Mouse (Mus musculus): Measurements from ENCODE around the gene Krcc1.
"Not testable (repeated sequence)": the region's sequence is repeated elsewhere in the genome, so short reads cannot be mapped to it uniquely, and the experiment has no call there.

The Krcc1 gene

GRCm38 (mm10) chr6:71262142-71262833 is 9.2 kb upstream of the Krcc1 start:
- DNase-seq (ENCODE audit: low read depth): no peak

GRCm38 (mm10) chr6:71267603-71268002 is 3.9 kb upstream of the Krcc1 start:
- DNase-seq (ENCODE audit: low read depth): not testable (repeated sequence)

- peak; percentile 34 for DNase-seq (ENCODE audit: low read depth)
Measured at GRCm38 (mm10) chr6:71268929-71269685, 2.4 kb upstream of the Krcc1 start.

- not testable (repeated sequence) for DNase-seq (ENCODE audit: low read depth)
Measured at GRCm38 (mm10) chr6:71269686-71270050, 1.8 kb upstream of the Krcc1 start.

GRCm38 (mm10) chr6:71270301-71271056 is 998 bp upstream of the Krcc1 start:
- DNase-seq (ENCODE audit: low read depth): peak; percentile 42

DNA sequence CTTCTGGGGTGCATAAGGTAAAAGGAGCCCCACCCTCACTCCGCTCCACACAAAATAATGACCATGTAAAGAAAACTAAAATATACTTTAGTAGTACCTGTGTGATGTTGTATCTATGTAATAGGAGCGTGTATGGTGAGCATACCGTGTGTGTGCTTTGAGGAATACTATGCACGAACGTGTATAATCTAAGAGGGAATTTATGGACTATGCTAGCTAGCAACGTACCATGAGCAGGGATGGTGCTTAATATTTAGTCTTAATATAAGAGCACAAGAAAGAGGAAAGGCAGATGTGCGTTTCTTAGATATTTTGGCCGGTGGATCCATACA is 454 bp upstream of the Krcc1 start:
- no peak for DNase-seq (ENCODE audit: low read depth)

DNA sequence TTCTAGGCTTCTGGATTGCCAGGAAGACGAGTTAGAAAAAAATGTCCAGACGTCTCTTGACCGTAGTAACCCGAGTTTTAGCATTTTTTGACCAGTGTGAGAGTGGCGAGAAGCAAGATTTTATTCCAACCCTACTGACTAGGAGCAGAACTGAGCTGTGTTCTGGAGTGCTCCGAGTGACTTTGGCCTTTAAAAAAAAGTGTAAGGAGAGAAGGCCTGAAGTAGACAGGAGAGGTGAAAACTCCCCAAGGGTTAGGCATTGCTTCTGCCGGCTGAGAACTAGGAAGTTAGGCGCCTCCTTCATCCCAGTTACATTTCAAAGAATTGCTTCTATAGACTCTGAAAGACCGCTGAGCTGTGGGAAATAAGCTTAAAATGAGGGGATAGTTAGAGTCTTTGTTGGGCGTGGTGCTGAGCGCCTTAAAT is 852 bp downstream of the Krcc1 start:
- peak; percentile 27 for DNase-seq (ENCODE audit: low read depth)

- no peak for DNase-seq (ENCODE audit: low read depth)
Measured at GRCm38 (mm10) chr6:71273715-71274114, 2.2 kb downstream of the Krcc1 start.

DNA sequence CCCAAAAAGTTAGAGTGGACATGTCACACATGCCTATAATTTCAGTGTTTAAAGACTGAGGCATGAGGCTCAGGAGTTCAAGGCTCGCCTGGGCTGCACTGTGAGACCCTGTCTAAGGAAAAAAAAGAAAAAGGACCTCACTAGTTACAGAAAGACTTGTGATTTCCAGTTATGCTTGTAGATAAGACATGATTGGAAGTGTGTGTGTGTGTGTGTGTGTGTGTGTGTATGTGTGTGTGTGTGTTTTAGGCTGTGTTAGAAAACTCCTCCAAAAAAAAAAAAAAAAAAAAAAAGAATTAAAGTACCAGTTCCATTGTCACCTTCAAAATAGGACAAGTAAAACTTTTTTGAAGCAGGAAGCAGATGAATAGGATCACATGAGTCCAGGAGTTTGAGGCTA is 3.1 kb downstream of the Krcc1 start:
- DNase-seq (ENCODE audit: low read depth): no peak

GRCm38 (mm10) chr6:71279418-71279817 is 7.9 kb downstream of the Krcc1 start:
- DNase-seq (ENCODE audit: low read depth): no peak

DNA sequence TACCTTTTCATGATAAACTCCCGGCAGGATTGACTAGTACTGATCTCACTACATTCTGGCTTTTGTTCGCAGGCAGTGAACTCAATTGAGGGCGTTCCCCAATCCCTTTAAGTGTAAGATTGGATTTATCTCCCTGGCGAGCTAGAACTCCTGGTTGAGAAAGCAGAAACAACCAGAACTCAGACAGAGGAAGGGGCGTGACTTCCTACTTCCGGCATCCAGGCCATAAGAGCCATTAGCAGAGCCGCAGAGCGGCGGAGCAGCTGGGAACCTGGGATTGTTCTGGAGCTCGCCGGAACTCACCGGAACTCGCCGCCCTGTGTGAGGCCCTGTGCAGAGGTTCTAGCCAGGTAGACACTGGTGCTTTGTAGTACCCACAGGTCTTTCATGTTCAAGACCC is 22.0 kb downstream of the Krcc1 start:
- no peak for DNase-seq (ENCODE audit: low read depth)

GRCm38 (mm10) chr6:71295303-71295702 is 23.8 kb downstream of the Krcc1 start:
- no peak for DNase-seq (ENCODE audit: low read depth)

- no peak for DNase-seq (ENCODE audit: low read depth)
Measured at GRCm38 (mm10) chr6:71298051-71298450, 26.6 kb downstream of the Krcc1 start.

DNA sequence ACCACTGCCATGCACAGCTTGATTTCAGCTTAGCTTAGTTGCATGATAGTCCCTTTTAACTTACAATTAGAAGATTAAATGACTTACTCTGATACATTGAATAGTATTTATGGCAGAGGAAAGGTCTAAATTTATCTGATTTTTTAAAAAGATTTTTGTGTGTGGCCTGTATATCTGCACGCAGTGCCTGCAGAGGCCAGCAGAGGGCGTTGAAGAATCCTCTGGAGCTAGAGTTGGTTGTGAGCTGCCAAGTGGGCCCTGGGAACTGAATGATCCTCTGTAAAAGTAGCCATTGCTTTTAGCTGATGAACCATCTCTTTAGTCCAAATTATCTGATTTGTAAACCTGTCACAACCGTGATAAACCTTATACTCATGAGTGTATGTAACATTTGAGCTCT is 27.3 kb downstream of the Krcc1 start:
- peak; percentile 20 for DNase-seq (ENCODE audit: low read depth)

- DNase-seq (ENCODE audit: low read depth): no peak
Measured at GRCm38 (mm10) chr6:71302097-71302731, 30.7 kb downstream of the Krcc1 start.

DNA sequence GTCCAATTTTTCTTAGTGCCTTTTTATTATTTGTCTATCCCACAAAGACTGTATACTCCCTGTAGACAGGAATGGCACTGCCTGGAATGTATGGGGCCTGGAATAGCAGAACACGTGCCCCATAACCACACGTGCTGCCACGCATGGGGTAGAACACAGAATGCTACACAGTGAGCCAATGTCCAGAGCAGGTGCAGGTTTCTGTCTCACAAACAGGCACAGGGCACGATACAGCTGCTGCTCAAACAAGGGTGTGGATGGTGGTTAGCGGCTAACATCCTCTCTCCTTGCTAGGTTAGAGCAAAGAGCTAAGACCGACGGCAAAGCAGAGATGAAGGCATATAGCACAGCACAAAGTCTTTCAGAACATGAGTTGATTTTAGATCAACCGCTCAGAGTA is 36.0 kb downstream of the Krcc1 start:
- DNase-seq (ENCODE audit: low read depth): no peak

GRCm38 (mm10) chr6:71321826-71322283 is 50.4 kb downstream of the Krcc1 start, which contains the start of gene Smyd1:
TSS of gene Smyd1 (minus strand) at chr6:71322233.
- DNase-seq (ENCODE audit: low read depth): no peak

GRCm38 (mm10) chr6:71322491-71322921 is 51.0 kb downstream of the Krcc1 start, which contains the start of gene Cd8b1:
TSS of gene Cd8b1 (plus strand) at chr6:71322788.
- no peak for DNase-seq (ENCODE audit: low read depth)

DNA sequence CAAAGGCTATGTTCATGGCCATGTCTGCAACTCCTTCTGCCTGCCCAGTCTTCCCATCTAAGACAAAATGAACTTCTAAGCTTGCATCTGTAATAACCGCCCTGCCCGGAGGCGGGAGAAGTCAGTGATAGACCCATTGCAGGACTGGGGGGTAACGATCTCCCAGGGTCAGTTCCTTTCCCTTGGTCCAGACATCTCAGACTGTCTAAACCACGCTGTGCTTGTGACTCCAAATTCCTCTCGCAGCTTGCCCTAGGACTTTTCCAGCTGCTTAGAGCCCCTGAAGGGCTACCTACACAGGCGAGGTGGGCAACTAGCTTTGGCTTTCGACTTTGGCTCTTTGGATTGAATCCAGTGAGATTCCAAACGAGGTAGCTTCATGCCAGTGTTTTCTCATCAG is 53.3 kb downstream of the Krcc1 start:
- DNase-seq (ENCODE audit: low read depth): no peak

- no peak for DNase-seq (ENCODE audit: low read depth)
Measured at GRCm38 (mm10) chr6:71329881-71330280, 58.4 kb downstream of the Krcc1 start.

DNA sequence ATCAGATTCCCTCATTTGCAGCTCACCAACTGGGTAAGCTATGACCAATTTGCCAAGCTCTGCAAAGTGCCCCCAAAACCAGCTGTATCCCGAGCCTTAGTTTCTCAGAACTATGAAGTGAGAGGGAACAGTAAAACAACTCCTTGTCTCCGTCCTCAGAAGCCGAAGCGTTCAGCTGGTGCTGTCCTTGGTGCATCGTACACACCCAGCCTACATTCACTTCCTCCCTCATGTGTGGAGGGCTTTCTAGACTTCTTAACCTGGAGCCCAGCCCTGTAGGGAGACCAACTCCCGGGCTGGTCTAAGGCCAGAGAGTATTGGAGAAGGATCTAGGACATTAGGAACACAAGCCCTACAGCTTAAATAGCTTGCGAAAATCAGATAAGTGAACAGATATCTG is 59.0 kb downstream of the Krcc1 start:
- DNase-seq (ENCODE audit: low read depth): no peak

- DNase-seq (ENCODE audit: low read depth): not testable (repeated sequence)
Measured at GRCm38 (mm10) chr6:71331491-71331890, 60.0 kb downstream of the Krcc1 start.
